Mouse (Mus musculus): ENCODE results near the gene Rp9.

Rp9 gene

GRCm38 (mm10) chr9:22366621-22367020 is 102.9 kb downstream of the Rp9 start:
- no peak for ATAC-seq (ENCODE audit: low TSS enrichment)

GRCm38 (mm10) chr9:22366221-22366620 is 103.3 kb downstream of the Rp9 start:
- ATAC-seq (ENCODE audit: low TSS enrichment): no peak
